Mouse (Mus musculus) kidney, adult 2 months (tissue): ENCODE measurements around the gene Scn4a. TPM values are rescaled to one million over a fixed set of nuclear protein-coding genes. Genes with fewer than 3 reads are reported as not detected.
A peak's percentile ranks its signal among the peaks of the same experiment; 100 is the strongest.

Experiments used
- DNase-seq: peaks from one replicate; pipeline ENCODE4 v3.0.0; 2021
- H3K27ac ChIP-seq: fragments of 200-500 bp; 2 replicates; pipeline ENCODE4 v1.5.1; 2012; ENCODE audit warnings: low read depth, low read length, control low read depth, inconsistent platforms; ENCODE audit not compliant: insufficient read depth
- H3K27me3 ChIP-seq: fragments of 200-500 bp; replicated peaks from 2 replicates; pipeline ENCODE4 v1.6.1; 2012; ENCODE audit warnings: mild to moderate bottlenecking, moderate library complexity, low read length, inconsistent platforms; ENCODE audit not compliant: control insufficient read depth, insufficient read depth
- H3K36me3 ChIP-seq: fragments of 200-500 bp; 2 replicates; pipeline ENCODE4 v1.6.1; 2012; ENCODE audit warnings: mild to moderate bottlenecking, moderate library complexity, low read length, inconsistent platforms; ENCODE audit not compliant: control insufficient read depth, insufficient read depth
- H3K4me1 ChIP-seq: fragments of 200-500 bp; 2 replicates; pipeline ENCODE4 v1.6.1; 2011; ENCODE audit warnings: low read length; ENCODE audit not compliant: control insufficient read depth, insufficient read depth
- H3K4me3 ChIP-seq: fragments of 200-500 bp; 2 replicates; pipeline ENCODE4 v1.5.1; 2011; ENCODE audit warnings: mild to moderate bottlenecking, low read depth, low read length, control low read depth; ENCODE audit not compliant: insufficient read depth
- CTCF ChIP-seq: fragments of 200-500 bp; conservative IDR thresholded peaks from 2 replicates; pipeline ENCODE4 v1.5.1; 2011; ENCODE audit warnings: low read depth, mild to moderate bottlenecking, control low read depth, low read length, moderate library complexity, mixed read lengths; ENCODE audit not compliant: insufficient read depth, insufficient read length
- POLR2A ChIP-seq: fragments of 200-500 bp; IDR thresholded peaks from one replicate; pipeline ENCODE4 v1.6.1; 2011; ENCODE audit warnings: low read depth, low read length, control low read depth
- WGBS: fragments of 180-500 bp; shearing (Covaris S2); methylation state at CpG from one replicate; pipeline ENCODE4 v1.1.7; 2018; 5-methylcytosine and 5-hydroxymethylcytosine counted together
- polyA plus RNA-seq: library from polyadenylated mRNA; depleted of rRNA; stranded (reverse); fragments of >200 nt; gene quantifications from 2 replicates; pipeline ENCODE4 v1.2.3, GENCODE M21; 2012

Gene Scn4a
- polyA plus RNA-seq, 1 experiment, result 1.9 TPM

- Histone ChIP-seq H3K27ac (no peak overlapping the region), H3K27me3 (no peaks in the 10 kb centered on the region), H3K36me3 (no peaks in the 10 kb centered on the region), H3K4me3 (no peak overlapping the region), H3K4me1 (no peaks in the 10 kb centered on the region)
- 66% methylated on average over 10 of the region's 10 CpGs for WGBS
- TF ChIP-seq CTCF, result no peak
- no peak for TF ChIP-seq POLR2A
- no peak for DNase-seq
Observed at GRCm38 (mm10) chr11:106305348-106306064, 47.6 kb downstream of the Scn4a start.

- Histone ChIP-seq H3K27me3 (no peaks in the 10 kb centered on the region), H3K27ac (no peak overlapping the region), H3K36me3 (no peaks in the 10 kb centered on the region), H3K4me1 (no peaks in the 10 kb centered on the region), H3K4me3 (no peak overlapping the region)
- TF ChIP-seq CTCF, result peak; percentile 96
- no peak for TF ChIP-seq POLR2A
- peak; percentile 46 for DNase-seq
- WGBS, result 2% methylated on average over 2 of the region's 2 CpGs
Observed at GRCm38 (mm10) chr11:106302634-106303033, 50.5 kb downstream of the Scn4a start.

DNA sequence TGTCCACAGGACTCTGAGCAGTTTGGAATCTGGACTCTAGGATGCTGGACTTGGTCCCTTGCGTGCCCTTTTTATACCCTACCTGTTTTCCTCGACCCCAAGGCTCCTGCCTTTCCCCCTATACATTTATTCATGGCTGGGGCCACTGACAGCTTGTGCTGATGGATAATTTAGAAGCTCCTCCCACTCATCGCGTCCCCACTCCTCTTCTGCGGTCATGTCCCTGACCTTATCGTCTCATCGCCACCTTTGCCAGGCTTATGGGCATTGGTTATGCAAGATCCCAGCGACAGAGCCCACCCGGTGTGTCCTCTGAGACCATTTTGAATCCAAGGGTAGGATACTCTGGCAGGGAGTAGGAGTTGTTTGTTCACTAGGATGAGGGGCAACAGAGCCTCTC is 51.3 kb downstream of the Scn4a start, which contains the start of gene Gh:
Gene Gh, minus strand, starts transcription at position 101 of the 400 bp plus-strand sequence.
- DNase-seq, result no peak
- 73% methylated on average over 9 of the region's 9 CpGs for WGBS
- Histone ChIP-seq H3K27ac (no peak within 1 kb of the TSS), H3K27me3 (no peaks in the 10 kb centered on the region), H3K4me3 (no peak within 1 kb of the TSS), H3K36me3 (no peaks in the 10 kb centered on the region), H3K4me1 (no peaks in the 10 kb centered on the region)
- TF ChIP-seq CTCF (no peak), POLR2A (no peak)

GRCm38 (mm10) chr11:106291861-106292260 is 61.2 kb downstream of the Scn4a start:
- Histone ChIP-seq H3K27me3 (no peaks in the 10 kb centered on the region), H3K27ac (no peak overlapping the region), H3K4me1 (no peaks in the 10 kb centered on the region), H3K4me3 (no peak overlapping the region), H3K36me3 (no peaks in the 10 kb centered on the region)
- no peak for DNase-seq
- 87% methylated on average over 2 of the region's 2 CpGs for WGBS
- TF ChIP-seq POLR2A (no peak), CTCF (no peak; the same call in 1 of the 2 replicates)

- DNase-seq, result no peak
- Histone ChIP-seq H3K27me3 (no peaks in the 10 kb centered on the region), H3K4me3 (no peak overlapping the region), H3K27ac (no peak overlapping the region), H3K4me1 (no peaks in the 10 kb centered on the region), H3K36me3 (no peaks in the 10 kb centered on the region)
- WGBS, result 95% methylated on average over 5 of the region's 5 CpGs
- no peak for TF ChIP-seq POLR2A
- TF ChIP-seq CTCF, result no peak
Observed at GRCm38 (mm10) chr11:106290376-106290775, 62.7 kb downstream of the Scn4a start.

DNA sequence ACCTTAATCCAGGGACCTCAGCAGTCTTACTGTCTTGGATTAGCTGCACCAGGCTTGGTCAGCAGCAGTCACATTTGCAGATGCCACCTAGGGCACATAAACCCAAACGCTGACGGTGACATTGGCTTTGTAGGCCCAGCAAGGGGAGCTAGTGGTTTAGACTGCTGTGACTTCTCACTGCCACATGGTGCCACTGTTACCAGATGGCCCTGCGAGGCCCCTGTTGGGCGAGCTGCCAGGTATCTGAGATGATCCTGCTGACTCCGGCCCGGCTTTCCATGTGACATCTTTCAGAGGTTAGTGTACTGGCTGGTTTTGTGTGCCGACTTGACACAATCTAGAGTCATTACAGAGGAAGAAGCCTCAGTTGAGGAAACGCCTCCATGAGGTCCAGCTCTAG is 63.7 kb downstream of the Scn4a start:
- H3K27me3 ChIP-seq, result no peaks in the 10 kb centered on the region
- TF ChIP-seq POLR2A (no peak), CTCF (peak; percentile 37; the same call in 1 of the 2 replicates)
- no peaks in the 10 kb centered on the region for H3K4me1 ChIP-seq
- WGBS, result 24% methylated on average over 8 of the region's 8 CpGs
- H3K4me3 ChIP-seq, result no peak overlapping the region
- no peaks in the 10 kb centered on the region for H3K36me3 ChIP-seq
- H3K27ac ChIP-seq, result no peak overlapping the region
- DNase-seq, result peak; percentile 71

DNA sequence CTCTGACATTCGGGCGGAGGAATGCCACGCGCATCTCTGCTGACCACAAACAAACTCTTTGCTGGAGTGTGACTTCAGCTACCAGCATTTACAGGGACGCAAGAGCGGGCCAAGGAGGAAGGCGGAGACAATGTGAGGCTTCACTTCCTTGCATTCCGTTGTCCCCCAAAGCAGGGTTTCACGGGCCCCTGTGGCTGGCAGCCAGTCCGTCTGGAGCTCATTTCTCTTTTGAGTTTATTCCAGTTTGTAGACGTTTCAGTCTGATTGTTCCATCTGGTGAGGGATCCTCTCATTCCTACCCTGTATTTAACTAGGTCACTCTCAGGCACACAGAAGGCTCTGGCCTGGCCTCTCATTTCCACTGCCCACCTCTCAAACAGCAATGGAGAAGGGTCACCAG is 66.1 kb downstream of the Scn4a start:
- 63% methylated on average over 11 of the region's 11 CpGs for WGBS

GRCm38 (mm10) chr11:106286206-106286605 is 66.9 kb downstream of the Scn4a start:
- H3K36me3 ChIP-seq, result no peaks in the 10 kb centered on the region
- H3K4me1 ChIP-seq, result no peaks in the 10 kb centered on the region
- no peak overlapping the region for H3K4me3 ChIP-seq
- H3K27me3 ChIP-seq, result no peaks in the 10 kb centered on the region
- no peak overlapping the region for H3K27ac ChIP-seq
- WGBS, result 88% methylated on average over 7 of the region's 7 CpGs
- no peak for DNase-seq
- no peak for TF ChIP-seq CTCF
- no peak for TF ChIP-seq POLR2A

More for the DNA sequence above, 66.1 kb downstream of the Scn4a start:
- Histone ChIP-seq H3K4me3 (no peak overlapping the region), H3K4me1 (no peaks in the 10 kb centered on the region), H3K36me3 (no peaks in the 10 kb centered on the region), H3K27me3 (no peaks in the 10 kb centered on the region), H3K27ac (no peak overlapping the region)
- no peak for TF ChIP-seq POLR2A
- TF ChIP-seq CTCF, result no peak
- no peak for DNase-seq
